Mouse (Mus musculus) megakaryocyte, embryonic 14.5 days (primary cell): ENCODE data around the gene Samhd1.

Experiments used
- FLI1 ChIP-seq: IDR thresholded peaks from 2 replicates; pipeline ENCODE4 v1.6.1; 2012; ENCODE audit warnings: low read length, inconsistent platforms, mixed read lengths
- GATA1 ChIP-seq: IDR thresholded peaks from 3 replicates; pipeline ENCODE4 v1.6.1; 2012; ENCODE audit warnings: mixed read lengths, low read length, inconsistent platforms, borderline replicate concordance

DNA sequence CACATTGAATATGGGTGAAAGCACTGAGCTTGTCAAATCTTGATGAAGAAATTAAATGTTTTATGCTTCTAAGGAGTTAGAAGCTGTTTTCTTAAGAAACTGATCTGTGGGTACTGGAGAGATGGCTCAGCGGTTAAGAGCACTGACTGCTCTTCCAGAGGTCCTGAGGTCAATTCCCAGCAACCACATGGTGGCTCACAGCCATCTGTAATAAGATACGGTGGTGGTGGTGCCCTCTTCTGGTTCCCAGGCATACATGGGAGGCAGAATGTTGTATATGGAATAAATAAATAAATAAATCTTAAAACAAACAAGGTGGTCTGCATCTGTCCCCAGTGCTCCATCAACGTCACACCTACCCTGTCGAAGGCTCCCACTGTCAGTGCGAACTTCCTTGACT lies 39.4 kb upstream of the Samhd1 start:
- TF ChIP-seq FLI1, result no peak
- no peak for TF ChIP-seq GATA1
